Mouse (Mus musculus): Measurements from ENCODE around the gene Pik3c2b.

Gene Pik3c2b

GRCm38 (mm10) chr1:133100980-133101798 lies 55.7 kb downstream of the Pik3c2b start:
- peak; percentile 83 for DNase-seq

- no peak for DNase-seq
These were observed 56.6 kb downstream of the Pik3c2b start for GRCm38 (mm10) chr1:133102108-133102507.

GRCm38 (mm10) chr1:133103315-133103714 lies 57.8 kb downstream of the Pik3c2b start:
- no peak for DNase-seq

- DNase-seq: no peak
These were observed 58.4 kb downstream of the Pik3c2b start for GRCm38 (mm10) chr1:133103871-133104270.

- DNase-seq: no peak
These were observed 70.6 kb downstream of the Pik3c2b start for GRCm38 (mm10) chr1:133116108-133116507.

GRCm38 (mm10) chr1:133118127-133118526 lies 72.7 kb downstream of the Pik3c2b start:
- DNase-seq: no peak

GRCm38 (mm10) chr1:133118844-133119243 lies 73.4 kb downstream of the Pik3c2b start:
- DNase-seq: no peak

DNA sequence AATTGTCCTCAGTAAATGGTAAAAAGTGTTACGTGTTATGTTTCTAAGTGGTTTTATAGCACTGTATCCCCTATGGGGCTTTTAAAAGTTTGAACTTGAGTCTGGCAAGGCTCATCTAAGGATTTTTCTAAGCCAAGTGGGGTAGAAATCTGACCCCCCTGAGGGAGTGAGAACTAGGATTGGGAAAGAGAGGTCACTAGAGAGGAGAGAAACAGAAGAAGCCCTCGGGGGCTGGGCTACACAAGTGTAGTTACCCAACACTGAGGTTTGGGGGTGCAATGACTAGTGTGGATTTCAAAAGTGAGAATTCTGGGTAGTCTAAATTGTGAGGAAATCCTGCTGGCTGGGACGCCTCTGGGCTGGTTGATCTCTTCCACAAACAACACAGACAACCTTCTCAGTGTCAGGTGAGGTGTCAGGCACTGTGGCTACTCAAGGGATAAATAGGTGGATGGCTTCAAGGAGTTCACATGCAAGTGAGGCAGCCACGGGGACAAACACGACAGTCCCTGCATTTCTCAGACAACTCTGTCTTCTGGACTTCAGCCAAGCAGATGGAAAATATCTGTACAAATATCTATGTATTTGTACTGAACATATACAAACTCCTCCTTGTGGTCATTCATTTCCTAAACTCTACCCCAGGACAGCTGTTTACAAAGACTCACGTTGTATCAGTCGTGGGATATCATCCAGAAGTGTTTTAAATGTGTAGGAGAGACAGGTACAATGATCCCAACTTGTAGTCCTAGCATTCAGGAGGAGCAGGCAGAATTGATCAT lies 74.7 kb downstream of the Pik3c2b start:
- no peak for DNase-seq

GRCm38 (mm10) chr1:133121246-133121645 lies 75.8 kb downstream of the Pik3c2b start:
- no peak for DNase-seq

DNA sequence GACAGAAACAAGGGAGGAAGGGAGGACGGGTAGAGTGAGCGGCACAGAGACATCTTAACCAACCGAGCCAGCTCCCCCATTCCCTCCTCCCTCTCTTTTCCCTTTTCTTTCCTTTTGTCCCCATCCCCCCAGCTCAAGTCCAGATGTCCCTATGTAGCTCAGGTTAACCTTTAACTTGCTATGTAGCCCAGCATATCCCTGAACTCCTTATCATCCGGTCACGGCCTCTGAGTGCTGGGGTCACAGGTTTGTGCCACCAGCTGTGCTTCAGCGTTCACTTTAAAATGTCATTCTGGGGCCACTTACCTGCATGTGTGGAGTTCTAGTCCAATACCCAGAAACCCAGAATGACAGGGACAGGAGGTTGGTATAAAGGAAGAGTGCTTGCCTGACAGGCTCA lies 78.7 kb downstream of the Pik3c2b start:
- DNase-seq: peak; percentile 29

GRCm38 (mm10) chr1:133125640-133126364 lies 80.3 kb downstream of the Pik3c2b start:
- no peak for DNase-seq

DNA sequence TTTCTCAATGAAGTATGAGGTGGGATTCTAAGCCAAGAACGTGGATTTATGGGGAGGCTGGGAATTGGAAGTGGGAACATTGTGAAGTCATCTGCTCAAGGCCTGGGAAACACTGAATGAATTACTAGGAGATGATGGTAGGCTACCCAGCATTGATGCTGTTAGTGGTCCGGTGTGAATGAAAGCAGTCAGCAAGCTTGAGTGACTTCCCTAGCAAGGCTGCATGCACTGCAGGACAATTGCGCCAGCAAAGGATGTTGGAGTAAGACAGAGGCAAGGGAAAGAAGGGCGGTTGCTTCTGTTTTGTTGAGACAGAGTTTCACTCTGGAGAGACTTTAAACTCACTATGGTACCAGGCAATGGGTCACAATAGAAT lies 80.9 kb downstream of the Pik3c2b start:
- no peak for DNase-seq

DNA sequence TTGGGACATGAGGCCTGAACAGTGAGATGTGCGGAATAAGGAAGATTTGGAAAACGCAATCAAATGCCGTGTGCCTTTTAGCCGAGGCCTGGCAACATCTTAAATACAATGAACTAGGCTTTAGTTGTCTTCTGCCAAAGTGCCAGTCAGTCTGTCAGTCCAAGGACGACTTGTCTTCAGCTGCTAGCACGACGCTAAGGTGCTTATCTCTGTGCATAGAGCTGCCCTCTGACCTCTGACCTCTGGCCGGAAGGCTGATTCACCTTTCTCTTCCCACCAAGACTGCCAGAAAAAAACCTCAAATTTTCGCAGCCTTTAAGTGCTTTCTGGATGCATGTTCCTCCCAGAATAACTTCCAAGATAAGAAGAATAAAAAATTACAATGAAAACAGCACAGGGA lies 81.9 kb downstream of the Pik3c2b start:
- no peak for DNase-seq

GRCm38 (mm10) chr1:133129471-133130221 lies 84.2 kb downstream of the Pik3c2b start:
- no peak for DNase-seq

DNA sequence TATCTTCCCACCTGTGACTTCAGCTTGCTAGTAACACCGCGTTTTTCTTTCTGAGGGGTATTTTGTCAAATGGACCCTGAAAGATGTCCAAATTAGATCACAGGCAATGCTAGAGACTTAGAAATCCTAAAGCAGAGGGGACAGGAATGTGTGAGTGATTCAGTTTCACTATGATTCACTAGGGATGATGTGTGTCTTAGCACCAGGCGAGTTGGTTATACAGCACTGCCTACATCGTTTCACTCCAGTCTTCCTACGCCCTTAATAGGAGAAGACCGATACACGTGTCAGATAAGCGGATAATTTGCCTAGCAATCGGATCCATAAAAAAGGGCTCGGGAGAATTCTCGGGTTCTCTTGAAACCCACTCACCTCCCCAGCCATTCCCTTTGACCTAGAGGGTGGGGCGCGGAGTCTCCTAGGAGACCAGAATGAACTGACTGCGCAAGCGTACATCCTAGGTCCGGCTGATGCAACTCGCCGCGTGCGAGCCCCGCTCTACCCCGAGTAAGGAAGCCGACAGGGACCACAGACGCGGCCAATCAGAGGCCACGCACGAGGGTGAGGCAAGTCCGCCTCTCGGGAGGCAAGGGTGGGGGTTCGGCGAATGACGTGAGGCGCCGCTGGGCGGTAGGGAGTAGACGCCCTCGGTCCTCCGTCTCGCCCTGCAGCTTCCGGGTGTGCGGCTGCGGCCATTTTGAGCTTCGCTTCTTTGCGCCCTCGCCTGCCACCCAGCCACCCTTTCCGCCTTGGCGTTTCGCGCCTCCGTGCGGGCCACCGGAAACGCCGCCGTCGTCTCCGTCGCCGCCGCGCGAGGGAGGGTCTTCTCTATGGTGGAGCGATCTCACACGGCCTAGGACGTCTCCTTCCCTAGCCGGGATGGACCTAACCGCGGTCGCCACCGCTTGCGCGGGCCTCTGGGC lies 85.4 kb downstream of the Pik3c2b start, which contains the start of gene Ppp1r15b:
TSS of gene Ppp1r15b (plus strand) at position 506 of the 923 bp plus-strand sequence.
- peak; percentile 99 for DNase-seq

GRCm38 (mm10) chr1:133131561-133131905 lies 86.1 kb downstream of the Pik3c2b start:
- no peak for DNase-seq

DNA sequence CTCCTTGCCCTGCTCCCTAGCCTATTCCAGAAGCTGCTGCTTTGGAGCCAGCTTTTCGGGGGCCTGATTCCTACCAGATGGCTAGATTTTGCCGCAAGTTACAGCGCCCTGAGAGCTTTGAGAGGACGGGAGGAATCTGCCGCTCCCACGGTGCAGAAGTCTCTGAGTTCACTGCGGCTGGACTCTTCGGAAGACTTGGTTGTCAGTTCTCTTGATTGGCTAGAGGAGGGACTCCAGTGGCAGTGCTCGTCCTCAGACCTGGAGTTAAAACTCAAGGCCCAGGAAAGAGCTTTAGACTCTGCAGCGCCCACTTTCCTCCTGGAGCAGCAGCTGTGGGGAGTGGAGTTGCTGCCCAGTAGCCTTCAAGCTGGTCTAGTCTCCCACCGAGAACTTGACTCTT lies 86.5 kb downstream of the Pik3c2b start:
- DNase-seq: peak; percentile 32

DNA sequence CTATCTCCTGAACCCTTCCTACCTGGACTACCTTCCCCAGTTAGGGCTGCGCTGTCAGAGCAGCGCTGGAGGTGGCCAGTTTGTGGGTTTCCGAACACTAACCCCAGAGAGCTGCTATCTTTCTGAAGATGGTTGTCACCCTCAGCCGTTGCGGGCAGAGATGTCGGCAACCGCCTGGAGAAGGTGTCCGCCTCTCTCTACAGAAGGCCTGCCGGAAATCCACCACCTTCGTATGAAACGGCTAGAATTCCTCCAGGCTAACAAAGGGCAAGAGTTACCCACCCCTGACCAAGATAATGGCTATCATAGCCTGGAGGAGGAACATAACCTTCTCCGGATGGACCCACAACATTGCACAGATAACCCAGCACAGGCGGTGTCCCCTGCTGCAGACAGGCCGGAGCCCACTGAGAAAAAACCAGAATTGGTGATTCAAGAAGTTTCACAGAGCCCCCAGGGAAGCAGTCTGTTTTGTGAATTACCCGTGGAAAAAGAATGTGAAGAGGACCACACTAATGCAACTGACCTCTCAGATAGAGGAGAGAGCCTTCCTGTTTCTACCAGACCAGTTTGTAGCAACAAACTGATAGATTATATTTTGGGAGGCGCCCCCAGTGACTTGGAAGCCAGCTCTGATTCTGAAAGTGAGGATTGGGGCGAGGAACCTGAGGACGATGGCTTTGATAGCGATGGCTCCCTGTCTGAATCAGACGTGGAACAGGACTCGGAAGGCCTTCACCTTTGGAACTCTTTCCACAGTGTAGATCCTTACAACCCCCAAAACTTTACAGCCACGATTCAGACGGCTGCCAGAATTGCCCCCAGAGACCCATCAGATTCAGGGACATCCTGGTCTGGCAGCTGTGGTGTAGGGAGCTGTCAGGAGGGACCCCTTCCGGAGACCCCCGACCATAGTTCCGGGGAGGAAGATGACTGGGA lies 87.2 kb downstream of the Pik3c2b start:
- DNase-seq: no peak

DNA sequence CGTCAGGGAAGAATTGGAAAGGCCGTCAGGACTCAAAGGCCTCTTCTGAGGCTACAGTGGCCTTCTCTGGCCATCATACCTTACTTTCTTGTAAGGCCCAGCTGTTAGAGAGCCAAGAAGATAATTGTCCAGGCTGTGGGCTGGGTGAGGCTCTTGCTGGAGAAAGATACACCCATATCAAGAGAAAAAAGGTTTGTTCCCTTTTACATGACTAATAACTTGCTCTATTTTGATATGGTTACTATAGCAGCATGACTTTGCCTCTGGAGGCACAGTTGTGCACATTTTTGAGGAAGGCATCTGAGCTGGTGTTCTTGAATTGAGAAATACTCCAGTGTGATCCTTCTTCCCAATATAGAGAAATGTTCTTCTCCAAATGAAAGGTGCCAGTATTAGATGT lies 88.0 kb downstream of the Pik3c2b start:
- DNase-seq: no peak

DNA sequence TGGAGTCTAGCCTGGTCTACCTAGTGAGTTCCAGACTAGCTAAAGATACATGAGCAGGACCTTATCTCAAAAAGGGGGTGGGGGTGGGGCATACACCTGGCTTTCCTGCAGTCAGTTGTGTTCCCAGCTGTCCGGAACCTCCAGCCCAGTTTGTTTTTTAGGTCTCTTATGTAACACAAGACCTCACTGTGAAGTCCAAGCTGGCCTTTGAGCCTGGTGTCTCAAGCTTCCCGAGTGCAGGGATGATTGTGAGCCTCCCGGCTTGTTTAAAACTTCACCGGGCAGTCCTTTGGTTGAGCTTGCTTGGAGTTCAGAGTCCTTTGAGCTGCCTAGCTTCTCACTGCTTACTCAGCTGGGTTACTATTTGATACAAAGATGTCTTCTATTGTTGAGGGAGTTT lies 88.6 kb downstream of the Pik3c2b start:
- DNase-seq: peak; percentile 75

All from kidney, postnatal 14 days (tissue).